15 mouse cellular contexts compared by ENCODE assay signal in genomic region chr3:86809199-86809598, GRCm38 (mm10).
DNase-seq lines count a peak whose midpoint lies in the region; ATAC-seq and TF ChIP-seq lines count a peak whose summit lies in the region.
"Had no signal": no experiment of that assay in that cellular context is flagged by ENCODE, and none has a peak within 500 bp of the region (broad histone marks: within the 10 kb centered on the region; RNA-seq: fewer than 3 reads in every experiment).

No protein-coding gene starts in this region.

- no peak for TF ChIP-seq CTCF in small intestine, adult 2 months (IDR thresholded peaks at IDR 0.05; ENCODE audit: extremely low read depth, insufficient read length, insufficient replicate concordance, low read depth, low read length)

- no peak overlapping the region for H3K9ac ChIP-seq in hindbrain, embryonic 16.5 days (ENCODE audit: low read depth, low read length)
- no peak overlapping the region for H3K9ac ChIP-seq in hindbrain, embryonic 11.5 days (ENCODE audit: low read depth, low read length)
- no peak overlapping the region for H3K9ac ChIP-seq in midbrain, embryonic 14.5 days (replicated peaks; ENCODE audit: low read length)
- no peak overlapping the region for H3K9ac ChIP-seq in midbrain, embryonic 11.5 days (ENCODE audit: low read length)
- H3K9ac ChIP-seq in intestine, embryonic 15.5 days: no peak overlapping the region
- H3K9ac ChIP-seq: liver, embryonic 13.5 days had no signal

- no peak for ATAC-seq in hindbrain, embryonic 16.5 days
- ATAC-seq in hindbrain, embryonic 11.5 days (ENCODE audit: low FRiP score): no peak
- no peak for ATAC-seq in midbrain, embryonic 14.5 days (ENCODE audit: low FRiP score, low TSS enrichment)
- no peak for ATAC-seq in midbrain, embryonic 11.5 days (ENCODE audit: low FRiP score)
- 0 out of 2 replicates have a peak, but pooled peaks have one; percentile 15 for ATAC-seq in intestine, embryonic 15.5 days

- DNase-seq in hindbrain, embryonic 11.5 days (ENCODE audit: low spot score): no peak
- DNase-seq in midbrain, embryonic 14.5 days: no peak
- no peak for DNase-seq in midbrain, embryonic 11.5 days (ENCODE audit: low spot score, missing footprints)
- DNase-seq in adrenal gland, adult (ENCODE audit: inconsistent age in 2 of 2, low spot score in 1 of 2): no peak
- no peak for DNase-seq in heart, adult 9 months (ENCODE audit: low spot score in 2 of 2)
- DNase-seq: cerebellum, adult 11-12 months; embryo, embryonic 11 days; heart, adult 2 months; heart, postnatal 10 days; kidney, adult 8-10 months; liver, embryonic 13.5 days; thymus, postnatal 36 days had no signal

- no peak overlapping the region for H3K4me3 ChIP-seq in hindbrain, embryonic 16.5 days (ENCODE audit: low read length)
- H3K4me3 ChIP-seq in hindbrain, embryonic 11.5 days (ENCODE audit: low read depth, low read length): no peak overlapping the region
- no peak overlapping the region for H3K4me3 ChIP-seq in midbrain, embryonic 14.5 days (replicated peaks; ENCODE audit: low read depth, low read length)
- no peak overlapping the region for H3K4me3 ChIP-seq in midbrain, embryonic 11.5 days (ENCODE audit: low read depth, low read length)
- H3K4me3 ChIP-seq in intestine, embryonic 15.5 days (replicated peaks): no peak overlapping the region
- H3K4me3 ChIP-seq in small intestine, adult 2 months (ENCODE audit: low read depth, low read length): no peak overlapping the region
- H3K4me3 ChIP-seq: heart, adult 2 months; liver, embryonic 13.5 days had no signal

- H3K27me3 ChIP-seq in hindbrain, embryonic 16.5 days (replicated peaks; ENCODE audit: control insufficient read depth, insufficient read depth, low read length): no peaks in the 10 kb centered on the region
- H3K27me3 ChIP-seq in hindbrain, embryonic 11.5 days (ENCODE audit: control insufficient read depth, insufficient read depth, low read length): no peaks in the 10 kb centered on the region
- no peaks in the 10 kb centered on the region for H3K27me3 ChIP-seq in midbrain, embryonic 14.5 days (ENCODE audit: control insufficient read depth, insufficient read depth, low read length)
- no peaks in the 10 kb centered on the region for H3K27me3 ChIP-seq in midbrain, embryonic 11.5 days (ENCODE audit: control insufficient read depth, insufficient read depth, low read length)
- H3K27me3 ChIP-seq in intestine, embryonic 15.5 days (replicated peaks): no peaks in the 10 kb centered on the region
- no peaks in the 10 kb centered on the region for H3K27me3 ChIP-seq in small intestine, adult 2 months (ENCODE audit: control insufficient read depth, insufficient read depth, low read length)
- H3K27me3 ChIP-seq: liver, embryonic 13.5 days had no signal

- no peaks in the 10 kb centered on the region for H3K9me3 ChIP-seq in hindbrain, embryonic 16.5 days (ENCODE audit: control insufficient read depth, low read length)
- no peaks in the 10 kb centered on the region for H3K9me3 ChIP-seq in hindbrain, embryonic 11.5 days (ENCODE audit: control insufficient read depth, low read length)
- no peaks in the 10 kb centered on the region for H3K9me3 ChIP-seq in midbrain, embryonic 14.5 days (ENCODE audit: control insufficient read depth, low read length)
- H3K9me3 ChIP-seq in midbrain, embryonic 11.5 days (ENCODE audit: control insufficient read depth, low read length): no peaks in the 10 kb centered on the region
- no peaks in the 10 kb centered on the region for H3K9me3 ChIP-seq in intestine, embryonic 15.5 days
- H3K9me3 ChIP-seq: liver, embryonic 13.5 days had no signal

- peaks cover 17% of the 10 kb centered on the region for H3K36me3 ChIP-seq in hindbrain, embryonic 16.5 days (ENCODE audit: control insufficient read depth, insufficient read depth, low read length)
- H3K36me3 ChIP-seq in hindbrain, embryonic 11.5 days (ENCODE audit: control insufficient read depth, insufficient read depth, low read length): no peaks in the 10 kb centered on the region
- H3K36me3 ChIP-seq in midbrain, embryonic 14.5 days (ENCODE audit: control insufficient read depth, insufficient read depth, low read length): peaks cover 33% of the 10 kb centered on the region
- no peaks in the 10 kb centered on the region; the same call in 1 of the 2 replicates for H3K36me3 ChIP-seq in midbrain, embryonic 11.5 days (ENCODE audit: control insufficient read depth, insufficient read depth, low read length)
- no peaks in the 10 kb centered on the region for H3K36me3 ChIP-seq in intestine, embryonic 15.5 days
- H3K36me3 ChIP-seq in small intestine, adult 2 months (ENCODE audit: control insufficient read depth, insufficient read depth, low read length): no peaks in the 10 kb centered on the region
- H3K36me3 ChIP-seq: liver, embryonic 13.5 days had no signal

- no peak for TF ChIP-seq POLR2A in small intestine, adult 2 months (IDR thresholded peaks at IDR 0.05; ENCODE audit: low read depth, low read length)

- H3K4me2 ChIP-seq in hindbrain, embryonic 16.5 days (ENCODE audit: low read length): no peak overlapping the region
- no peak overlapping the region for H3K4me2 ChIP-seq in hindbrain, embryonic 11.5 days (replicated peaks; ENCODE audit: low read depth, low read length)
- no peak overlapping the region for H3K4me2 ChIP-seq in midbrain, embryonic 14.5 days (ENCODE audit: low read length)
- no peak overlapping the region for H3K4me2 ChIP-seq in midbrain, embryonic 11.5 days
- H3K4me2 ChIP-seq in intestine, embryonic 15.5 days (replicated peaks): no peak overlapping the region
- H3K4me2 ChIP-seq: liver, embryonic 13.5 days had no signal

- H3K4me1 ChIP-seq in hindbrain, embryonic 16.5 days (ENCODE audit: control insufficient read depth, insufficient read depth, low read depth, low read length): peaks cover 4% of the 10 kb centered on the region; the same call in 1 of the 2 replicates
- no peaks in the 10 kb centered on the region for H3K4me1 ChIP-seq in hindbrain, embryonic 11.5 days (replicated peaks; ENCODE audit: control insufficient read depth, insufficient read depth, low read length)
- peaks cover 6% of the 10 kb centered on the region; the same call in 1 of the 2 replicates for H3K4me1 ChIP-seq in midbrain, embryonic 14.5 days (ENCODE audit: control insufficient read depth, insufficient read depth, low read length)
- no peaks in the 10 kb centered on the region for H3K4me1 ChIP-seq in midbrain, embryonic 11.5 days (ENCODE audit: control insufficient read depth, insufficient read depth, low read length)
- H3K4me1 ChIP-seq in intestine, embryonic 15.5 days (replicated peaks): peaks cover 4% of the 10 kb centered on the region; the same call in 1 of the 2 replicates
- peaks cover 3% of the 10 kb centered on the region; the same call in 1 of the 2 replicates for H3K4me1 ChIP-seq in small intestine, adult 2 months (ENCODE audit: control insufficient read depth, insufficient read depth, insufficient read length, low read length)

- WGBS in hindbrain, embryonic 16.5 days: 78% methylated on average over 9 of the region's 9 CpGs
- WGBS in hindbrain, embryonic 11.5 days: 92% methylated on average over 9 of the region's 9 CpGs
- 83% methylated on average over 9 of the region's 9 CpGs for WGBS in midbrain, embryonic 14.5 days
- 87% methylated on average over 9 of the region's 9 CpGs for WGBS in midbrain, embryonic 11.5 days
- 65% methylated on average over 9 of the region's 9 CpGs for WGBS in intestine, embryonic 15.5 days
- whole genome bisulfite sequencing in small intestine, adult 2 months: 70% methylated on average over 9 of the region's 9 CpGs

- 0 out of 2 replicates have a peak overlapping the region, but pooled peaks have one; percentile 56 for H3K27ac ChIP-seq in hindbrain, embryonic 16.5 days (ENCODE audit: low read depth, low read length)
- no peak overlapping the region for H3K27ac ChIP-seq in hindbrain, embryonic 11.5 days (ENCODE audit: low read depth, low read length)
- H3K27ac ChIP-seq in midbrain, embryonic 14.5 days (replicated peaks; ENCODE audit: low read depth, low read length): peak overlapping the region; percentile 38
- H3K27ac ChIP-seq in midbrain, embryonic 11.5 days (ENCODE audit: low read depth, low read length): no peak overlapping the region
- peak overlapping the region; percentile 74 for H3K27ac ChIP-seq in intestine, embryonic 15.5 days
- H3K27ac ChIP-seq in small intestine, adult 2 months (ENCODE audit: insufficient read depth, low read depth, low read length): peak overlapping the region; percentile 75
- H3K27ac ChIP-seq: heart, adult 2 months; liver, embryonic 13.5 days had no signal

Comparison
In these comparisons a context has a peak if more than half of its experiments do, and no peak if none do; other contexts are left out.
1. H3K27ac ChIP-seq: peak in hindbrain, embryonic 16.5 days (single experiment), midbrain, embryonic 14.5 days (single experiment), intestine, embryonic 15.5 days (single experiment) and small intestine, adult 2 months (single experiment); none in hindbrain, embryonic 11.5 days (single experiment) and midbrain, embryonic 11.5 days (single experiment).